Mouse (Mus musculus) kidney, embryonic 16.5 days (tissue): ENCODE measurements around the gene AC124502.3. TPM values are rescaled to one million over a fixed set of nuclear protein-coding genes. Genes with fewer than 3 reads are reported as not detected.
"Not testable (repeated sequence)": the region's sequence is repeated elsewhere in the genome, so short reads cannot be mapped to it uniquely, and the experiment has no call there.

Experiments
- ATAC-seq: fragments of 200-750 bp; cut with Nextera tagmentation; 2 replicates; pipeline ENCODE4 v1.8.0; 2017; ENCODE audit warnings: moderate TSS enrichment; ENCODE audit not compliant: low FRiP score, low TSS enrichment
- H3K27ac ChIP-seq: fragments of 300-500 bp; sonication (generic); 2 replicates; pipeline ENCODE4 v1.5.1; 2014; ENCODE audit warnings: low read length
- H3K27me3 ChIP-seq: fragments of 300-500 bp; sonication (generic); 2 replicates; pipeline ENCODE4 v1.6.1; 2014; ENCODE audit warnings: low read length, control low read depth, mixed read lengths; ENCODE audit not compliant: insufficient read depth
- H3K36me3 ChIP-seq: fragments of 300-500 bp; sonication (generic); 2 replicates; pipeline ENCODE4 v1.6.1; 2014; ENCODE audit warnings: low read length, control low read depth, mixed read lengths; ENCODE audit not compliant: insufficient read depth
- H3K4me1 ChIP-seq: fragments of 300-500 bp; sonication (generic); 2 replicates; pipeline ENCODE4 v1.6.1; 2014; ENCODE audit warnings: low read length, control low read depth, mixed read lengths; ENCODE audit not compliant: insufficient read depth
- H3K4me2 ChIP-seq: fragments of 300-500 bp; sonication (generic); replicated peaks from 2 replicates; pipeline ENCODE4 v1.6.1; 2014; ENCODE audit warnings: low read depth, low read length
- H3K4me3 ChIP-seq: fragments of 300-500 bp; sonication (generic); 2 replicates; pipeline ENCODE4 v1.5.1; 2014; ENCODE audit warnings: mild to moderate bottlenecking, low read length
- H3K9ac ChIP-seq: fragments of 300-500 bp; sonication (generic); replicated peaks from 2 replicates; pipeline ENCODE4 v1.6.1; 2014; ENCODE audit warnings: low read length
- H3K9me3 ChIP-seq: fragments of 300-500 bp; sonication (generic); 2 replicates; pipeline ENCODE4 v1.6.1; 2016; ENCODE audit warnings: low read length, control low read depth
- WGBS: fragments of 180-500 bp; shearing (Covaris S2); extraction: QIAGEN DNeasy Blood & Tissue Kit; methylation state at CpG from one replicate; pipeline ENCODE4 v1.1.7; 2014; 5-methylcytosine and 5-hydroxymethylcytosine counted together
- polyA plus RNA-seq: library from polyadenylated mRNA; unstranded; fragments of >200 nt; fragmentation: Nextera tagmentation; extraction: Ambion mirVana; gene quantifications from 2 replicates; pipeline ENCODE4 v1.2.1, GENCODE M21; 2015

AC124502.3 gene
- polyA plus RNA-seq, 1 experiment from 2014 or later, result 1.9 TPM

GRCm38 (mm10) chr19:5001666-5002406 is 36.9 kb upstream of the AC124502.3 start:
- Histone ChIP-seq H3K9me3 (peaks cover 4% of the 10 kb centered on the region; the same call in 1 of the 2 replicates), H3K9ac (0 out of 2 replicates have a peak overlapping the region, but pooled peaks have one; percentile 2), H3K4me2 (peak overlapping the region; percentile 52), H3K4me3 (peak overlapping the region; percentile 30), H3K4me1 (peaks cover 9% of the 10 kb centered on the region; the same call in 1 of the 2 replicates), H3K36me3 (no peaks in the 10 kb centered on the region), H3K27me3 (no peaks in the 10 kb centered on the region; the same call in 1 of the 2 replicates), H3K27ac (no peak overlapping the region)
- peak; percentile 91 for ATAC-seq
- WGBS, result under 1% methylated on average over 39 of the region's 39 CpGs

- not testable (repeated sequence) for ATAC-seq, H3K9me3 ChIP-seq, H3K27me3 ChIP-seq, H3K4me2 ChIP-seq, H3K9ac ChIP-seq, H3K4me3 ChIP-seq, H3K4me1 ChIP-seq, H3K27ac ChIP-seq, H3K36me3 ChIP-seq
- 48% methylated on average over 2 of the region's 2 CpGs for WGBS
These were observed 35.0 kb upstream of the AC124502.3 start for GRCm38 (mm10) chr19:5003644-5004043.

GRCm38 (mm10) chr19:5004925-5005324 is 33.8 kb upstream of the AC124502.3 start:
- no peak overlapping the region for H3K27ac ChIP-seq

GRCm38 (mm10) chr19:5013138-5013537 is 25.6 kb upstream of the AC124502.3 start:
- Histone ChIP-seq H3K36me3 (no peaks in the 10 kb centered on the region), H3K9ac (no peak overlapping the region), H3K4me2 (no peak overlapping the region), H3K27me3 (no peaks in the 10 kb centered on the region), H3K4me1 (peaks cover 10% of the 10 kb centered on the region), H3K9me3 (no peaks in the 10 kb centered on the region), H3K4me3 (no peak overlapping the region), H3K27ac (no peak overlapping the region)
- WGBS, result 53% methylated on average over 8 of the region's 8 CpGs
- no peak for ATAC-seq

More at GRCm38 (mm10) chr19:5004925-5005324, 33.8 kb upstream of the AC124502.3 start:
- H3K9ac ChIP-seq, result no peak overlapping the region
- ATAC-seq, result no peak
- peaks cover 4% of the 10 kb centered on the region; the same call in 1 of the 2 replicates for H3K9me3 ChIP-seq
- no peaks in the 10 kb centered on the region for H3K27me3 ChIP-seq
- H3K4me3 ChIP-seq, result no peak overlapping the region
- H3K4me1 ChIP-seq, result peaks cover 9% of the 10 kb centered on the region; the same call in 1 of the 2 replicates
- H3K36me3 ChIP-seq, result no peaks in the 10 kb centered on the region
- WGBS, result 57% methylated on average over 4 of the region's 4 CpGs
- no peak overlapping the region for H3K4me2 ChIP-seq

GRCm38 (mm10) chr19:5014961-5015398 is 23.7 kb upstream of the AC124502.3 start:
- no peaks in the 10 kb centered on the region for H3K27me3 ChIP-seq
- no peaks in the 10 kb centered on the region for H3K36me3 ChIP-seq
- H3K4me1 ChIP-seq, result peaks cover 10% of the 10 kb centered on the region
- no peak overlapping the region for H3K27ac ChIP-seq
- H3K4me2 ChIP-seq, result no peak overlapping the region
- no peak overlapping the region for H3K4me3 ChIP-seq
- H3K9me3 ChIP-seq, result no peaks in the 10 kb centered on the region
- WGBS, result 19% methylated on average over 8 of the region's 8 CpGs
- no peak overlapping the region for H3K9ac ChIP-seq
- no peak for ATAC-seq

- peak overlapping the region; percentile 78 for H3K27ac ChIP-seq
These were observed 22.4 kb upstream of the AC124502.3 start for GRCm38 (mm10) chr19:5016221-5016742.

GRCm38 (mm10) chr19:5016782-5017181 is 21.9 kb upstream of the AC124502.3 start:
- Histone ChIP-seq H3K4me1 (peaks cover 10% of the 10 kb centered on the region), H3K27me3 (no peaks in the 10 kb centered on the region), H3K9ac (no peak overlapping the region), H3K9me3 (no peaks in the 10 kb centered on the region), H3K27ac (peak overlapping the region; percentile 78), H3K4me2 (peak overlapping the region; percentile 22; the same call in 1 of the 2 replicates), H3K4me3 (no peak overlapping the region), H3K36me3 (no peaks in the 10 kb centered on the region)
- no peak; the same call in 1 of the 2 replicates for ATAC-seq
- WGBS, result 21% methylated on average over 12 of the region's 12 CpGs

More at GRCm38 (mm10) chr19:5016221-5016742, 22.4 kb upstream of the AC124502.3 start:
- ATAC-seq, result peak; percentile 84
- Histone ChIP-seq H3K36me3 (no peaks in the 10 kb centered on the region), H3K9ac (no peak overlapping the region), H3K27me3 (no peaks in the 10 kb centered on the region), H3K4me2 (peak overlapping the region; percentile 22; the same call in 1 of the 2 replicates), H3K4me3 (no peak overlapping the region), H3K4me1 (peaks cover 10% of the 10 kb centered on the region), H3K9me3 (no peaks in the 10 kb centered on the region)
- WGBS, result 32% methylated on average over 10 of the region's 10 CpGs

- Histone ChIP-seq H3K4me1 (peaks cover 10% of the 10 kb centered on the region), H3K27me3 (no peaks in the 10 kb centered on the region), H3K36me3 (no peaks in the 10 kb centered on the region), H3K4me3 (no peak overlapping the region), H3K9ac (no peak overlapping the region), H3K4me2 (no peak overlapping the region), H3K27ac (no peak overlapping the region), H3K9me3 (no peaks in the 10 kb centered on the region)
- ATAC-seq, result no peak
- 88% methylated on average over 4 of the region's 4 CpGs for WGBS
These were observed 21.1 kb upstream of the AC124502.3 start for GRCm38 (mm10) chr19:5017611-5018010.

GRCm38 (mm10) chr19:5018191-5018590 is 20.5 kb upstream of the AC124502.3 start:
- H3K4me1 ChIP-seq, result peaks cover 10% of the 10 kb centered on the region
- 84% methylated on average over 3 of the region's 3 CpGs for WGBS

GRCm38 (mm10) chr19:5021416-5021815 is 17.3 kb upstream of the AC124502.3 start:
- 68% methylated on average over 2 of the region's 2 CpGs for WGBS
- no peak for ATAC-seq
- no peak overlapping the region for H3K27ac ChIP-seq
- peaks cover 9% of the 10 kb centered on the region for H3K4me1 ChIP-seq
- no peak overlapping the region for H3K4me3 ChIP-seq
- no peak overlapping the region for H3K9ac ChIP-seq
- H3K36me3 ChIP-seq, result no peaks in the 10 kb centered on the region
- no peaks in the 10 kb centered on the region for H3K9me3 ChIP-seq
- no peak overlapping the region for H3K4me2 ChIP-seq
- H3K27me3 ChIP-seq, result no peaks in the 10 kb centered on the region

More at GRCm38 (mm10) chr19:5018191-5018590, 20.5 kb upstream of the AC124502.3 start:
- no peak for ATAC-seq
- H3K9me3 ChIP-seq, result no peaks in the 10 kb centered on the region
- H3K4me2 ChIP-seq, result no peak overlapping the region
- no peaks in the 10 kb centered on the region for H3K36me3 ChIP-seq
- no peak overlapping the region for H3K9ac ChIP-seq
- no peak overlapping the region for H3K27ac ChIP-seq
- H3K4me3 ChIP-seq, result no peak overlapping the region
- H3K27me3 ChIP-seq, result no peaks in the 10 kb centered on the region
